Mouse (Mus musculus): ENCODE data around the gene Spic. TPM values are rescaled to one million over a fixed set of nuclear protein-coding genes. Genes with fewer than 3 reads are reported as not detected.

Spic gene
- polyA plus RNA-seq, 1 experiment from 2014 or later = 2.1 TPM

GRCm38 (mm10) chr10:88716986-88717755, 32.4 kb upstream of the Spic start:
- 51% methylated on average over 13 of the region's 13 CpGs for WGBS
- Histone ChIP-seq H3K4me2 (ENCODE audit: low read depth, low read length) (no peak overlapping the region), H3K4me1 (ENCODE audit: control insufficient read depth, insufficient read depth, low read length) (no peaks in the 10 kb centered on the region), H3K9me3 (ENCODE audit: control insufficient read depth, low read length) (no peaks in the 10 kb centered on the region), H3K36me3 (ENCODE audit: control insufficient read depth, insufficient read depth, low read length) (no peaks in the 10 kb centered on the region), H3K9ac (ENCODE audit: low read depth, low read length) (no peak overlapping the region), H3K27ac (ENCODE audit: low read length) (no peak overlapping the region), H3K4me3 (ENCODE audit: low read length) (no peak overlapping the region), H3K27me3 (replicated peaks; ENCODE audit: control insufficient read depth, insufficient read depth, low read length) (0 out of 2 replicates have a peak, but pooled peaks cover 3% of the 10 kb centered on the region)
- peak; percentile 58 for ATAC-seq

GRCm38 (mm10) chr10:88715621-88716020, 30.8 kb upstream of the Spic start:
- H3K27me3 ChIP-seq (replicated peaks; ENCODE audit: control insufficient read depth, insufficient read depth, low read length) = 0 out of 2 replicates have a peak, but pooled peaks cover under 1% of the 10 kb centered on the region
- H3K9me3 ChIP-seq (ENCODE audit: control insufficient read depth, low read length) = no peaks in the 10 kb centered on the region
- no peak overlapping the region for H3K4me2 ChIP-seq (ENCODE audit: low read depth, low read length)
- no peak overlapping the region for H3K9ac ChIP-seq (ENCODE audit: low read depth, low read length)
- H3K36me3 ChIP-seq (ENCODE audit: control insufficient read depth, insufficient read depth, low read length) = no peaks in the 10 kb centered on the region
- ATAC-seq = no peak
- no peaks in the 10 kb centered on the region for H3K4me1 ChIP-seq (ENCODE audit: control insufficient read depth, insufficient read depth, low read length)
- no peak overlapping the region for H3K4me3 ChIP-seq (ENCODE audit: low read length)
- no peak overlapping the region for H3K27ac ChIP-seq (ENCODE audit: low read length)
- WGBS = 83% methylated on average over 6 of the region's 6 CpGs

- H3K4me1 ChIP-seq (ENCODE audit: control insufficient read depth, insufficient read depth, low read length) = no peaks in the 10 kb centered on the region
- 83% methylated on average over 4 of the region's 4 CpGs for WGBS
- no peak for ATAC-seq
- H3K9me3 ChIP-seq (ENCODE audit: control insufficient read depth, low read length) = no peaks in the 10 kb centered on the region
- H3K9ac ChIP-seq (ENCODE audit: low read depth, low read length) = no peak overlapping the region
- no peak overlapping the region for H3K4me3 ChIP-seq (ENCODE audit: low read length)
- no peak overlapping the region for H3K27ac ChIP-seq (ENCODE audit: low read length)
- no peak overlapping the region for H3K4me2 ChIP-seq (ENCODE audit: low read depth, low read length)
- H3K27me3 ChIP-seq (replicated peaks; ENCODE audit: control insufficient read depth, insufficient read depth, low read length) = no peaks in the 10 kb centered on the region
- no peaks in the 10 kb centered on the region for H3K36me3 ChIP-seq (ENCODE audit: control insufficient read depth, insufficient read depth, low read length)
Measured at GRCm38 (mm10) chr10:88714744-88715143, 29.9 kb upstream of the Spic start.

GRCm38 (mm10) chr10:88712359-88712758, 27.5 kb upstream of the Spic start:
- no peaks in the 10 kb centered on the region for H3K27me3 ChIP-seq (replicated peaks; ENCODE audit: control insufficient read depth, insufficient read depth, low read length)
- H3K9ac ChIP-seq (ENCODE audit: low read depth, low read length) = no peak overlapping the region
- no peaks in the 10 kb centered on the region for H3K9me3 ChIP-seq (ENCODE audit: control insufficient read depth, low read length)
- H3K4me1 ChIP-seq (ENCODE audit: control insufficient read depth, insufficient read depth, low read length) = no peaks in the 10 kb centered on the region
- H3K27ac ChIP-seq (ENCODE audit: low read length) = no peak overlapping the region
- no peaks in the 10 kb centered on the region for H3K36me3 ChIP-seq (ENCODE audit: control insufficient read depth, insufficient read depth, low read length)
- H3K4me3 ChIP-seq (ENCODE audit: low read length) = no peak overlapping the region
- 81% methylated on average over 6 of the region's 6 CpGs for WGBS
- no peak for ATAC-seq
- H3K4me2 ChIP-seq (ENCODE audit: low read depth, low read length) = no peak overlapping the region

- Histone ChIP-seq H3K27me3 (replicated peaks; ENCODE audit: control insufficient read depth, insufficient read depth, low read length) (no peaks in the 10 kb centered on the region), H3K4me3 (ENCODE audit: low read length) (no peak overlapping the region), H3K9ac (ENCODE audit: low read depth, low read length) (no peak overlapping the region), H3K9me3 (ENCODE audit: control insufficient read depth, low read length) (no peaks in the 10 kb centered on the region), H3K4me2 (ENCODE audit: low read depth, low read length) (no peak overlapping the region), H3K27ac (ENCODE audit: low read length) (no peak overlapping the region), H3K36me3 (ENCODE audit: control insufficient read depth, insufficient read depth, low read length) (no peaks in the 10 kb centered on the region), H3K4me1 (ENCODE audit: control insufficient read depth, insufficient read depth, low read length) (no peaks in the 10 kb centered on the region)
- 54% methylated on average over 10 of the region's 10 CpGs for WGBS
- ATAC-seq = no peak
Measured at GRCm38 (mm10) chr10:88708671-88709523, 24.1 kb upstream of the Spic start.

GRCm38 (mm10) chr10:88700938-88701337, 16.1 kb upstream of the Spic start:
- Histone ChIP-seq H3K4me1 (ENCODE audit: control insufficient read depth, insufficient read depth, low read length) (no peaks in the 10 kb centered on the region), H3K9me3 (ENCODE audit: control insufficient read depth, low read length) (no peaks in the 10 kb centered on the region), H3K4me2 (ENCODE audit: low read depth, low read length) (no peak overlapping the region), H3K36me3 (ENCODE audit: control insufficient read depth, insufficient read depth, low read length) (no peaks in the 10 kb centered on the region), H3K27me3 (replicated peaks; ENCODE audit: control insufficient read depth, insufficient read depth, low read length) (no peaks in the 10 kb centered on the region), H3K4me3 (ENCODE audit: low read length) (no peak overlapping the region), H3K9ac (ENCODE audit: low read depth, low read length) (no peak overlapping the region), H3K27ac (ENCODE audit: low read length) (no peak overlapping the region)
- ATAC-seq = no peak
- WGBS = 73% methylated on average over 6 of the region's 6 CpGs

GRCm38 (mm10) chr10:88682904-88683563, 1.8 kb downstream of the Spic start:
- Histone ChIP-seq H3K4me3 (ENCODE audit: low read length) (no peak overlapping the region), H3K9ac (ENCODE audit: low read depth, low read length) (no peak overlapping the region), H3K4me1 (ENCODE audit: control insufficient read depth, insufficient read depth, low read length) (no peaks in the 10 kb centered on the region), H3K27ac (ENCODE audit: low read length) (no peak overlapping the region), H3K9me3 (ENCODE audit: control insufficient read depth, low read length) (no peaks in the 10 kb centered on the region), H3K27me3 (replicated peaks; ENCODE audit: control insufficient read depth, insufficient read depth, low read length) (no peaks in the 10 kb centered on the region), H3K4me2 (ENCODE audit: low read depth, low read length) (no peak overlapping the region), H3K36me3 (ENCODE audit: control insufficient read depth, insufficient read depth, low read length) (no peaks in the 10 kb centered on the region)
- WGBS = 68% methylated on average over 4 of the region's 4 CpGs
- peak; percentile 60 for ATAC-seq

GRCm38 (mm10) chr10:88672825-88673224, 12.0 kb downstream of the Spic start:
- Histone ChIP-seq H3K4me2 (ENCODE audit: low read depth, low read length) (no peak overlapping the region), H3K9me3 (ENCODE audit: control insufficient read depth, low read length) (no peaks in the 10 kb centered on the region), H3K27me3 (replicated peaks; ENCODE audit: control insufficient read depth, insufficient read depth, low read length) (no peaks in the 10 kb centered on the region), H3K27ac (ENCODE audit: low read length) (no peak overlapping the region), H3K9ac (ENCODE audit: low read depth, low read length) (no peak overlapping the region), H3K4me3 (ENCODE audit: low read length) (no peak overlapping the region), H3K4me1 (ENCODE audit: control insufficient read depth, insufficient read depth, low read length) (no peaks in the 10 kb centered on the region), H3K36me3 (ENCODE audit: control insufficient read depth, insufficient read depth, low read length) (no peaks in the 10 kb centered on the region)
- ATAC-seq = no peak
- 96% methylated on average over 7 of the region's 7 CpGs for WGBS

- Histone ChIP-seq H3K27me3 (replicated peaks; ENCODE audit: control insufficient read depth, insufficient read depth, low read length) (no peaks in the 10 kb centered on the region), H3K4me3 (ENCODE audit: low read length) (no peak overlapping the region), H3K9me3 (ENCODE audit: control insufficient read depth, low read length) (no peaks in the 10 kb centered on the region), H3K9ac (ENCODE audit: low read depth, low read length) (no peak overlapping the region), H3K36me3 (ENCODE audit: control insufficient read depth, insufficient read depth, low read length) (no peaks in the 10 kb centered on the region), H3K27ac (ENCODE audit: low read length) (no peak overlapping the region), H3K4me1 (ENCODE audit: control insufficient read depth, insufficient read depth, low read length) (no peaks in the 10 kb centered on the region), H3K4me2 (ENCODE audit: low read depth, low read length) (no peak overlapping the region)
- WGBS = 92% methylated on average over 6 of the region's 6 CpGs
- ATAC-seq = no peak
Measured at GRCm38 (mm10) chr10:88672123-88672522, 12.7 kb downstream of the Spic start.
